Mouse (Mus musculus): ENCODE measurements around the gene Map1b. TPM values are rescaled to one million over a fixed set of nuclear protein-coding genes. Genes with fewer than 3 reads are reported as not detected.

Gene Map1b
- total RNA-seq, 4 experiments from 2014 or later, result 6.1 to 10.2 (median 8.4) TPM

GRCm38 (mm10) chr13:99489998-99490397 is 26.3 kb downstream of the Map1b start:
- DNase-seq (ENCODE audit: low spot score in 2 of 2), result no peak

DNA sequence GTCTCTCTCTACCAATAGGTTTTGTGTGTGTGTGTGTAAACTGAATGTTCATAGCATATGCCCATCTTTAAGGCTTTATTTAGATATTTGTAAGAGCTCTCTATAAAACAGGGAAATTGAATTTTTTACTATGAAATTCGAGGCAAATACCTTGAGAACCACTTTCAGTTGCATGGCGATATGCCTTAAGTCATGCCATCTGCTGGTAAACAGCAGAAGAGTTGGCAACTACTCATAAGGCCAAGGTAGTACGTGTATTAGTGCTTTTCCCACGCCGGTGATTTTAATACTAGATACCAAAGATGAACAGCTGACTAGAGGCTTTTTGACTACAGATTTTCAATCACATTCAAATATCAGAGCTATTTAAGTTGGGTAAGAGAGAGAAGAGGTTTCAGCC is 27.2 kb downstream of the Map1b start:
- no peak for DNase-seq (ENCODE audit: low spot score in 2 of 2)

DNA sequence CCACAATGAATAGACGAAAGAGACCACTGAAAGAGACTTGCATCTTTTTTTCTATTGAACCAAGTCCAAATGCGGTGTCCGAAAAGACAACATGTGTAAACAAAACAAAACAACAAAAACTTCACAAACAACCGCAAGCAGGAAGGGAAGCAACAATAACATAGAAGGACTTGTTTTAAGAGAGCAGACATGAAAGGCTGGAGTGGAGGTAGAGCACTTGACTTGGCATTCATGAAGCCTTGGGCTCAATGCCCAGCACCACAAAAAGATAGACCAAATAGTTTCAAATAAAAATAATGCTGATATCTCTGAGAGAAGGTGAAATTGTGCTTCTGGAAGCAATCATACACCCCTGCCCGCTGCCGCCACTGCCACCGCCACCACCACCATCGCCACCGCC is 30.5 kb downstream of the Map1b start:
- no peak for DNase-seq (ENCODE audit: low spot score in 2 of 2)

GRCm38 (mm10) chr13:99485331-99485733 is 31.0 kb downstream of the Map1b start:
- no peak for DNase-seq (ENCODE audit: low spot score in 2 of 2)

- DNase-seq (ENCODE audit: low spot score in 2 of 2), result no peak
Observed at GRCm38 (mm10) chr13:99484905-99485304, 31.4 kb downstream of the Map1b start.

DNA sequence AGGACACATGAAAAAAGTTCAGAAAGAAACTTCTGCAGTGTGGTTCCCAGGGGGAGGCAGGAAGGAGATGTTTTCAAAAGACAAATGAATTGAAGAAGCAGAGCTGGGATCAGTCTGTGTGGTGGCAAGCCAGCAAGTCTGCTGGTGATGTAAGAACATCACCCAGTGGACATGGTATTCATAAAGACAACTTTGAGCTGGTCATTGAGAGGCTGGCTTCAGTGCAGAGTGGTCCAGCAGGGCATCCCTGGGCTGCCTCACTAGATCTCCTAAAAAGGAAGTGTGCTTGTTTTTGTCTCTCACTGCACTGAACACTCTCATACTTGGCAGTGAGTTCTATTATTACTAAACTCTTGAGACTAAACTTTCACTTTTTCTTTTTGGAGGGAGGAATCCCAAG is 32.9 kb downstream of the Map1b start:
- DNase-seq (ENCODE audit: low spot score in 2 of 2), result no peak

- no peak for DNase-seq (ENCODE audit: low spot score in 2 of 2)
Observed at GRCm38 (mm10) chr13:99475488-99475887, 40.9 kb downstream of the Map1b start.

DNA sequence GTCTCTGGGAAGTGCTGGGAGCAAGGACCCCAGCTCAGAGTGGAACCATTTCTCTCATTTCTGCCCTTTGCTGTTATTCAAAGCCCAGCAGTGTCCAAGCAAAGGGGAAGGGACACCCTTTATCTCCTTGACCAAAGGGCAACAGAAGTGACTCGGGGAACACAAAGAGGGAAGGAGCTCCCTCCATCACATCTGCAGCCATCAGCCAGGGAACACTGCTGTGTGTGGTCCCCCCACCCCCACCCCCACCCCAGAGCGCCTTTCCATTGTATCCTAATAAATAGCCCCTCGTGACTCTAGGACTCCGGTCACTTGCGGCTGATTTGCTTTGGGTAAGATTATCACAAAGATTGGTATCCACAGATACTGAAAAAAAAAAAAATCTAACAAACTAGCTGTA is 41.3 kb downstream of the Map1b start:
- DNase-seq (ENCODE audit: low spot score in 2 of 2), result no peak

DNA sequence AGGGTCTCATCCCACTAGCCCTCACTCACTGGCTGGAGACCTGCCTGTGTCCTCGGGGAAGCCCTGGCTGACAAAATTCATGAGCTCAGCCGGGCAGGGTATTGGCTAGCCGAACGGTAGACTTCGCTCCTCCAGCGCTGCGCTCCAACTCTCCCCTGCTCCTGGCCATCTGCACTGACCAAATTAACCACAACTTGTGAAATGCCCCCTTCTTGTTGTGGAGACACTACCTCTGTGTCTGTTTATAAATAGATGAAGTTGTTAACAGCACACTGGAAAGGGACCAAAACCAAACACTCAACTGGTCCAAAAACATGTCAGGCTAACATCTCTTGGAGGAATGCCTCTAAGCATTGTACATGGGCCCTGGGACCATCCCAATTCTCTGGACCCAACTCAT is 42.2 kb downstream of the Map1b start:
- DNase-seq (ENCODE audit: low spot score in 2 of 2), result no peak

GRCm38 (mm10) chr13:99472028-99472427 is 44.3 kb downstream of the Map1b start:
- DNase-seq (ENCODE audit: low spot score in 2 of 2), result no peak

GRCm38 (mm10) chr13:99470084-99470483 is 46.3 kb downstream of the Map1b start:
- no peak for DNase-seq (ENCODE audit: low spot score in 2 of 2)

GRCm38 (mm10) chr13:99468267-99468666 is 48.1 kb downstream of the Map1b start:
- no peak for DNase-seq (ENCODE audit: low spot score in 2 of 2)

- DNase-seq (ENCODE audit: low spot score in 2 of 2), result no peak
Observed at GRCm38 (mm10) chr13:99466811-99467315, 49.5 kb downstream of the Map1b start.

GRCm38 (mm10) chr13:99466064-99466463 is 50.3 kb downstream of the Map1b start:
- DNase-seq (ENCODE audit: low spot score in 2 of 2), result no peak

DNA sequence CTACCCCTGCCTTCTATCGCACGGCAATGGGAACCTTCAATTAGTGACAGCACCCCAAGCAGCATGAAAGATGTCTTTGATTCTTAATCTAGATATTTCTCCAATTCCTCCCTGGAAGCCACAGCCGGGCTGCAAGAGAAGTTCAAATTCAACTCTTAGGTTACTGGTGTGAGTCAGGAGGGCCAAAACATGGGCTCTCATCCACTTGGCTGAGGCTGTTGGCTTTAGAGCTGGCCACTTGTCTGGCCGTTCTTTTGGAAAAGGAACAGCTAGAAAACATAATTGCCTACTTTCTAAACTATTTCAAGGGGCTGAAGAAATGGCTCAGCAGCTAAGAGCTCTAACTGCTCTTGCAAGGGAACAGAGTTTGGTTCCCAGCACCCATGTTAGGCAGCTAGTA is 51.8 kb downstream of the Map1b start:
- DNase-seq (ENCODE audit: low spot score in 2 of 2), result peak in 1 of 2 experiments; percentile 59

GRCm38 (mm10) chr13:99461886-99462285 is 54.5 kb downstream of the Map1b start:
- no peak for DNase-seq (ENCODE audit: low spot score in 2 of 2)

- DNase-seq (ENCODE audit: low spot score in 2 of 2), result peak in 1 of 2 experiments; percentile 22
Observed at GRCm38 (mm10) chr13:99459612-99460011, 56.7 kb downstream of the Map1b start.

DNA sequence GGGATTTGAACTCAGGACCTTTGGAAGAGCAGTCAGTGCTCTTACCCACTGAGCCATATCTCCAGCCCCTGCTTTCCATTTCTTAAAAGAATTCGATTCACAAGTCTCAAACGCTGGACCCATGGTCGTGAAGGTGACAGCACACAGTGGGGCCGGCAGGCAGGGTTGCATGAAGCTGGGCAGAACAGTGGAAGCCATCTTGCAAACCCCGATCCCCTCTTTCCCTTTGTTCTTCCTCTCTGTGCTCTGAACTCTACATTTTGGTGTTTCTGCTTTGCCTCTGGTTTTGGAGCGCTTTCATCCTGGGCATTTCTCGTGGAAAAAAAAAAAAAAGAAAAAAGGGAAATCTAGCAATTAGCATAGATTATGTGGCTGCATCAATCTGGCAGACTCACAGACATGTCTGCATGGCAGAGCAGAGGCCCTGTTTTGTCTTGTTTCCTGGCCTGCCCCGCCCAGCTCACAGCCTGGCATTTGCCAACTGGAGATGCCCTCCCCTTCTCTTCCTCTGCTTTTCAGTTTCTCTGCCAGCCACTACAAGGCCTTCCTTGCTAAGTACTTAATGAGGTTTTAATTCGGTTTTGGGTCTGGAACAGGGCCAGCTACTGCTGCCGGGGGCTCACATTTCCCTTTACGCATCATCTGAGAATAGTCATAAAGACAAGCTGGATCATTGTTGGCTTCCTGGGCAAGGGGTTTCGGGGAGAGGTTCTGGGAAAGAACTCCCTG is 57.5 kb downstream of the Map1b start:
- no peak for DNase-seq (ENCODE audit: low spot score in 2 of 2)

DNA sequence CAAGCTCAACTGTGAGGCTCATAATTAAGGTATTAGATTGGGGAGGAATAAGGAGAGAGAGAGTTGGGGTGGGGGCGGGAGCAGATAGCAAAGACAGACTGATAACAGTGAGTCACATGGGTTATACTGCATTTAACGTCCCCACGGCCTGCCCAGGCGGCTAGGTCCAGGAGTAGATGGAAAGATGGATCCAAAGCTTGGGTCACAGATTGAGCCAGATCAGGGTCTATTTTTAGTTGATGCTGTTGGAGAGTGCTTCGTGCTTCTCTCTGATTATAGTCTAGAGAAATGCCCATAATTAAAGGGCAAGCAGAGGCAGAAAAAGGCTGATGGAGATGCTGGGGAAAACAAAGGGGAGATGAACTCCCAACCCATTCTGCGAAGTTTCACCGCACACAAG is 61.4 kb downstream of the Map1b start:
- no peak for DNase-seq (ENCODE audit: low spot score in 2 of 2)

DNA sequence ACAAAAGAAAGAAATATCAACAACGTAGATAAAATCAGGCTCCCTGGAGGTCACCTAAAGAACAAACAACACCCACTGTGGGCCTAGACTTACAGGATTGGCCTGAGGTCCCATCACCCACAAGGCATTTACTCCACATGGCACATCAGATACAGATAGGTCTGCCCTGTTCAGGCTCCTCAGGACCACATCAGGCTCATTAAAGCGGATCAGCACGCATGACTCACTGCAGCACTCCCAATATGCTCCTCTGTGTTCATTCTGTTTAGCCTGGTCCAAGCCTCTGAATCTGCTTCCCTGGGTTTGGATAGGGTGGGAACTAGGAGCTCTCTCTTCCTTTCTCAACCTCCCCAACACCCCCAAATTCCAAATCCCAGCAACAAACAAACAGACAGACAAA is 63.9 kb downstream of the Map1b start:
- DNase-seq (ENCODE audit: low spot score in 2 of 2), result no peak

GRCm38 (mm10) chr13:99451276-99451675 is 65.1 kb downstream of the Map1b start:
- DNase-seq (ENCODE audit: low spot score in 2 of 2), result no peak

- peak in 1 of 2 experiments; percentile 45 for DNase-seq (ENCODE audit: low spot score in 2 of 2)
Observed at GRCm38 (mm10) chr13:99450766-99451165, 65.6 kb downstream of the Map1b start.

DNA sequence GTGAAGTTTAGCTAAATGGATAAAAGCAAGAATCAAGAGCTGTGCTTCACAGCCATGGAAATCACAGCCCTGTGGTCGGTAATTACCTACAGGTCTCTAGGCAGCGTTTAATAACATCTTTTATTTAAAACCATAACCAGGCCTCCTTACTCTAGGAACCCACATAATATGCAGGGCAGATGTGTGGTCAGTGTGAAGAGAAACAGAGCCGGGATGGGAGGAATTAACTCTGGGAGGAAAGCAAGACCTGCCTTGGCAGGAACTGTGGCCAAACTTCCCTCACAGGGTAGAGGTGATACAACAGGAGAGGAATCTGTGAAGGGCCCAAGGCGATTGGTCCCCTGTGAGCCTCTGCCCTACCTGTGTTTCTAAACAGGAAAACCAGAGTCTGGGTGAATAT is 66.8 kb downstream of the Map1b start:
- DNase-seq (ENCODE audit: low spot score in 2 of 2), result no peak

All from gastrocnemius, adult 8-10 months (tissue).